Mouse (Mus musculus): ENCODE measurements at regions not wholly inside any gene's neighbourhood (a gene's known extent, or its start where the extent isn't known, plus 50 kb on each side); places are given as distances from the start of the nearest gene placed in this dataset.
"Not testable (repeated sequence)": the region's sequence is repeated elsewhere in the genome, so short reads cannot be mapped to it uniquely, and the experiment has no call there.

DNA sequence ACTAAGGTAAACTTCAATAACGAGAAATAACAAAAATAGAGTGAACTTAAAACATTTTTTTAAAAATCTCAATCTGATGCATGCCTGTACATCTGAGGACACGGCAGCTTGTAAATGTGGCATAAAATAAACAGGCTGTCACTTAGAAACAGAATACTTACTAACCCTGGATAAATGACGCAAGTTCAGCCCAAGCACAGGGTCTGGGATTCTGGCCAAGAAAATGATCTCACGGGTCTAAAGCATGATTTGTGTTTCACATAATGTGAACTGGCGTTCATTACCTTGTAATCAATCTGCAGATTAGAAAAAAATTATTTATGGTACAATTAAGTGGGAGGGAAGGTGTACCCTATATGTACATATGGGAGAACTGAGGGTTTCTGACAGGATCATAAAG lies 512.1 kb upstream of the Vrk2 start:
- Histone ChIP-seq H3K27ac (ENCODE audit: low read depth, low read length) (no peak overlapping the region), H3K4me2 (replicated peaks; ENCODE audit: low read depth) (no peak overlapping the region), H3K4me1 (replicated peaks; ENCODE audit: control insufficient read depth, insufficient read depth, low read length) (no peaks in the 10 kb centered on the region), H3K9me3 (ENCODE audit: control insufficient read depth) (no peaks in the 10 kb centered on the region), H3K4me3 (ENCODE audit: low read depth, low read length) (no peak overlapping the region), H3K9ac (ENCODE audit: low read depth, low read length) (no peak overlapping the region), H3K36me3 (ENCODE audit: control insufficient read depth, insufficient read depth) (no peaks in the 10 kb centered on the region), H3K27me3 (replicated peaks; ENCODE audit: control insufficient read depth, insufficient read depth, low read length) (no peaks in the 10 kb centered on the region)
- WGBS: 52% methylated on average over 5 of the region's 5 CpGs
- ATAC-seq: no peak
- TF ChIP-seq CTCF (IDR thresholded peaks at IDR 0.05; ENCODE audit: low read depth): no peak

DNA sequence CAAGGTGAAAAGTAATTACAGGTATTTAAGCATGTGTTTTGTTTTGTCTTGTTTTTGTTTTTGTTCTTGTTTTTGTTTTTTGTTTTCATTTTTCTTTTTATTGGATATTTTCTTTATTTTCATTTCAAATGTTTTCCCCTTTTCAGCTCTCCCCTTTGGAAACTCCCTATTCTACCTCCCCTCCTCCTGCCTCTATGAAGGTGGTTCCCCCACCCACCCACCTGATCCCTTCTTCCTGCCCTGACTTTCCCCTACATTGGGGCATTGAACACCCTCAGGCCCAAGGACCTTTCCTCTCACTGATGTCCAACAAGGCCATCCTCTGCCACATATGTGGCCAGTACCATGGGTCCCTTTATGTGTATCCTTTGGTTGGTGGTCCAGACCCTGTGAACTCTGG lies 509.1 kb upstream of the Vrk2 start:
- TF ChIP-seq CTCF (IDR thresholded peaks at IDR 0.05; ENCODE audit: low read depth): no peak
- H3K4me1 ChIP-seq (replicated peaks; ENCODE audit: control insufficient read depth, insufficient read depth, low read length): no peaks in the 10 kb centered on the region
- H3K9ac ChIP-seq (ENCODE audit: low read depth, low read length): no peak overlapping the region
- no peaks in the 10 kb centered on the region for H3K27me3 ChIP-seq (replicated peaks; ENCODE audit: control insufficient read depth, insufficient read depth, low read length)
- H3K4me2 ChIP-seq (replicated peaks; ENCODE audit: low read depth): no peak overlapping the region
- H3K27ac ChIP-seq (ENCODE audit: low read depth, low read length): no peak overlapping the region
- no peak for ATAC-seq
- H3K9me3 ChIP-seq (ENCODE audit: control insufficient read depth): no peaks in the 10 kb centered on the region
- no peak overlapping the region for H3K4me3 ChIP-seq (ENCODE audit: low read depth, low read length)
- H3K36me3 ChIP-seq (ENCODE audit: control insufficient read depth, insufficient read depth): no peaks in the 10 kb centered on the region

DNA sequence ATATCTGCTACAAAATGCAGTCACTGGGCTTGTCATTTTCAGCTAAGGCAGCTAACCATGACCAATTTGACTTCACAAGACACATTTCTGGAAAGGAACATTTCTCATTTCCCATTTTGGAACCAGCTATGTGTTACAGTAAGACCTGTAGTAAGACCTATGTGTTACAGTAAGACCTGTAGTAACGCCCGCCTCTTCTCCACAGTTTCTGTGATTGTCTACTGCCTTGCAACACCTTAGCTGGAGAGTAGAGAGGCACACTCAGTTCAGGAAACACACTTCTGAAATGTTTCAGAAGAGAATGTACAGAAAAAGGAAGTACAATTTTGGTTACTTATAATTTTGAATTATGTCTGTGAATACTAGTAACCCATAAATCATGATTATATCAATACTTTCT lies 508.2 kb upstream of the Vrk2 start:
- Histone ChIP-seq H3K27me3 (replicated peaks; ENCODE audit: control insufficient read depth, insufficient read depth, low read length) (no peaks in the 10 kb centered on the region), H3K4me3 (ENCODE audit: low read depth, low read length) (no peak overlapping the region), H3K4me1 (replicated peaks; ENCODE audit: control insufficient read depth, insufficient read depth, low read length) (no peaks in the 10 kb centered on the region), H3K4me2 (replicated peaks; ENCODE audit: low read depth) (no peak overlapping the region), H3K36me3 (ENCODE audit: control insufficient read depth, insufficient read depth) (no peaks in the 10 kb centered on the region), H3K27ac (ENCODE audit: low read depth, low read length) (no peak overlapping the region), H3K9ac (ENCODE audit: low read depth, low read length) (no peak overlapping the region), H3K9me3 (ENCODE audit: control insufficient read depth) (no peaks in the 10 kb centered on the region)
- no peak for ATAC-seq
- no peak for TF ChIP-seq CTCF (IDR thresholded peaks at IDR 0.05; ENCODE audit: low read depth)
- 97% methylated on average over 2 of the region's 2 CpGs for WGBS

DNA sequence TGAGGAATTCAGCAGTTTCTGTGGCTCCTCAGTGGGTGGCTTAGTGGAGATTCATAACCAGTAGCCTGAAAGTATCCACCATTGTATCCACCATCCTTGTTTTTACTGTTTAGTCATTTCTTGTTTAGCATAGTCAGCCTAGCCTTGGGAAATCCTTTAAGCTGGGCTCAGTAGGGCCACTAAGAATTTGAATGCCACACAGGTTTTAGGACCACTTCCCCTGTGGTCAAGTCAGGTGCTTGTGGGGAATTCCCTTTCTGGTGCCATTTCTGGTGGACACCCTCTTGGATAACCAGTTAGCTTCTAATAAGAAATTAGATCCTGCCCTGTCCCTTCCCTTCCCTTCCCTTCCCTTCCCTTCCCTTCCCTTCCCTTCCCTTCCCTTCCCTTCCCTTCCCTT lies 502.8 kb upstream of the Vrk2 start:
- no peak for TF ChIP-seq CTCF (IDR thresholded peaks at IDR 0.05; ENCODE audit: low read depth)
- H3K4me3 ChIP-seq (ENCODE audit: low read depth, low read length): no peak overlapping the region
- ATAC-seq: no peak

DNA sequence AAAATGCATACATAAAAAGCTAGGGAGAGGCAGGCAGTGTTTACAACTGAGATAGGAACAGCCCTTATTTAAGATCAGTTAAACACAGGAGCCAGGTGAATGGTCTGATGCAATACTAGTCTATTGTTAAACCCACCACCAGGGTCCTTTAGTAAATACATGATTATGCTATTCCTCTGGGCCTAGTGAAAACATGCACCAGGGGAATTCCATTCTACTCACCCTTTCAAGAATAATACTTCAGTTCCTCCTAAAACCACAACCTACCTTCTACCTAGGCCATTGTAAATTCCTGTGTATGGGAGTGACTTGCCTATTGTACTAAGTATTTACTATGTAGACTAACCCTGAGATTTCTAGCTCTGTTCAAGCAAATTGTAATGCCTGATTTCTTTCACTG lies 501.7 kb upstream of the Vrk2 start:
- not testable (repeated sequence) for ATAC-seq; H3K36me3 ChIP-seq (ENCODE audit: control insufficient read depth, insufficient read depth); H3K4me3 ChIP-seq (ENCODE audit: low read depth, low read length); H3K4me1 ChIP-seq (replicated peaks; ENCODE audit: control insufficient read depth, insufficient read depth, low read length); H3K27me3 ChIP-seq (replicated peaks; ENCODE audit: control insufficient read depth, insufficient read depth, low read length); H3K4me2 ChIP-seq (replicated peaks; ENCODE audit: low read depth); H3K27ac ChIP-seq (ENCODE audit: low read depth, low read length); H3K9ac ChIP-seq (ENCODE audit: low read depth, low read length); H3K9me3 ChIP-seq (ENCODE audit: control insufficient read depth)

More for the DNA sequence above, 502.8 kb upstream of the Vrk2 start:
- Histone ChIP-seq H3K9me3 (ENCODE audit: control insufficient read depth) (no peaks in the 10 kb centered on the region), H3K27ac (ENCODE audit: low read depth, low read length) (no peak overlapping the region), H3K4me2 (replicated peaks; ENCODE audit: low read depth) (no peak overlapping the region), H3K9ac (ENCODE audit: low read depth, low read length) (no peak overlapping the region), H3K27me3 (replicated peaks; ENCODE audit: control insufficient read depth, insufficient read depth, low read length) (no peaks in the 10 kb centered on the region), H3K36me3 (ENCODE audit: control insufficient read depth, insufficient read depth) (no peaks in the 10 kb centered on the region), H3K4me1 (replicated peaks; ENCODE audit: control insufficient read depth, insufficient read depth, low read length) (no peaks in the 10 kb centered on the region)

DNA sequence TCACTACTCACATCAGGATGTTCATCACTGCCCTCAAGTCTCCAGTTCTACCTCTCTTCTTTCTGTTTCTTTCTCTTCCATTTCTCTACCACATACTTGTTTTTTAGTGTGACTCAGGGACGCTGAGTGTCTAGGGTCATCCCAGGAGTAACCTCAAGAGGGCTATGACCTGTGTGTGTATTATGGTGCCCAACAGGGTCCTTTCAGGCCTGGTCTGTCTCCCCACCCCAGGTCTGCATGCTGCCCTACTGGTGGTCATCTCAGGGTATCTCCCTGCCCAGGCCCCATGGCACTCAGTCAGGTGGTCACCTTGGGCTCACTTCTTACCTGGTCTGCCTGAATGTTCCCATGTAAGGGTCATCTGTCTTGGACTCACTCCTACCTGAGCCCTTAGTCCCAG lies 492.7 kb upstream of the Vrk2 start:
- ATAC-seq: no peak
- H3K9me3 ChIP-seq (ENCODE audit: control insufficient read depth): no peaks in the 10 kb centered on the region
- TF ChIP-seq CTCF (IDR thresholded peaks at IDR 0.05; ENCODE audit: low read depth): no peak

DNA sequence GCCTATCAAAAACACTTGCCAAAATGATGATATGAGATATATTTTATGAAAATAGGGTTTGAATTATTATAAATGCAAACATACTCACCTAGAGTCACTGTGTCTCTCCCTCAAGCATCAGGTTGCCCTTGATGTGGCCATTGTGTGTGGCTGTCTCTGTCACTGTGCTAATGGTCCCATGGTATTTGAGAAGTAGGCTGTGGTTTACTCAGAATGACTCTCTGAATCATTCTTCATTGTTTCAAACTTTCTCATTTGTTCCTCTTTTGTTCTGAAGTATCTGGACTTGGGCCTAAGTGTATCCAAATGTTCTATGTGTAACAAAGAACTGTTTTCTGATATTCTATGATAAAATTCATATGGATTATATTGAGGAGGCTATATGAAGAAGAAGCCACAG lies 487.4 kb upstream of the Vrk2 start:
- H3K4me2 ChIP-seq (replicated peaks; ENCODE audit: low read depth): no peak overlapping the region
- no peak for ATAC-seq
- TF ChIP-seq CTCF (IDR thresholded peaks at IDR 0.05; ENCODE audit: low read depth): no peak

More for the DNA sequence above, 492.7 kb upstream of the Vrk2 start:
- Histone ChIP-seq H3K27ac (ENCODE audit: low read depth, low read length) (no peak overlapping the region), H3K9ac (ENCODE audit: low read depth, low read length) (no peak overlapping the region), H3K36me3 (ENCODE audit: control insufficient read depth, insufficient read depth) (no peaks in the 10 kb centered on the region), H3K4me3 (ENCODE audit: low read depth, low read length) (no peak overlapping the region), H3K4me2 (replicated peaks; ENCODE audit: low read depth) (no peak overlapping the region), H3K4me1 (replicated peaks; ENCODE audit: control insufficient read depth, insufficient read depth, low read length) (no peaks in the 10 kb centered on the region), H3K27me3 (replicated peaks; ENCODE audit: control insufficient read depth, insufficient read depth, low read length) (no peaks in the 10 kb centered on the region)
- 75% methylated on average over 1 of the region's 1 CpGs for WGBS

More for the DNA sequence above, 487.4 kb upstream of the Vrk2 start:
- H3K27ac ChIP-seq (ENCODE audit: low read depth, low read length): no peak overlapping the region
- no peaks in the 10 kb centered on the region for H3K9me3 ChIP-seq (ENCODE audit: control insufficient read depth)
- H3K4me1 ChIP-seq (replicated peaks; ENCODE audit: control insufficient read depth, insufficient read depth, low read length): no peaks in the 10 kb centered on the region
- H3K9ac ChIP-seq (ENCODE audit: low read depth, low read length): no peak overlapping the region
- H3K4me3 ChIP-seq (ENCODE audit: low read depth, low read length): no peak overlapping the region
- no peaks in the 10 kb centered on the region for H3K27me3 ChIP-seq (replicated peaks; ENCODE audit: control insufficient read depth, insufficient read depth, low read length)
- H3K36me3 ChIP-seq (ENCODE audit: control insufficient read depth, insufficient read depth): no peaks in the 10 kb centered on the region
